Mouse (Mus musculus): ENCODE results near the gene Srgn.
"Not testable (repeated sequence)": the region's sequence is repeated elsewhere in the genome, so short reads cannot be mapped to it uniquely, and the experiment has no call there.

GRCm38 (mm10) chr10:62491681-62492080, 35.6 kb downstream of the Srgn start:
- TF ChIP-seq EP300, CTCF (IDR thresholded peaks at IDR 0.05; ENCODE audit: low read depth): not testable (repeated sequence)

All from liver, embryonic 14.5 days (tissue).